Mouse (Mus musculus) midbrain, embryonic 11.5 days (tissue): ENCODE data around the gene Ramp2. TPM values are rescaled to one million over a fixed set of nuclear protein-coding genes. Genes with fewer than 3 reads are reported as not detected.

Experiments
- ATAC-seq: fragments of 200-750 bp; cut with Nextera tagmentation; 2 replicates; pipeline ENCODE4 v1.8.0; 2017; ENCODE audit warnings: moderate TSS enrichment, moderate library complexity; ENCODE audit not compliant: low FRiP score
- DNase-seq: peaks from one replicate; pipeline ENCODE4 v3.0.0; 2015; ENCODE audit warnings: low spot score; ENCODE audit errors: missing footprints
- H3K27ac ChIP-seq: fragments of 300-500 bp; sonication (generic); 2 replicates; pipeline ENCODE4 v1.5.1; 2014; ENCODE audit warnings: low read depth, low read length
- H3K27me3 ChIP-seq: fragments of 300-500 bp; sonication (generic); 2 replicates; pipeline ENCODE4 v1.6.1; 2014; ENCODE audit warnings: mild to moderate bottlenecking, low read length, moderate library complexity, mixed read lengths; ENCODE audit not compliant: control insufficient read depth, insufficient read depth
- H3K36me3 ChIP-seq: fragments of 300-500 bp; sonication (generic); 2 replicates; pipeline ENCODE4 v1.6.1; 2014; ENCODE audit warnings: mild to moderate bottlenecking, low read length, moderate library complexity, mixed read lengths; ENCODE audit not compliant: control insufficient read depth, insufficient read depth
- H3K4me1 ChIP-seq: fragments of 300-500 bp; sonication (generic); 2 replicates; pipeline ENCODE4 v1.6.1; 2014; ENCODE audit warnings: low read length; ENCODE audit not compliant: control insufficient read depth, insufficient read depth
- H3K4me2 ChIP-seq: fragments of 300-500 bp; sonication (generic); 2 replicates; pipeline ENCODE4 v1.6.1; 2014; ENCODE audit warnings: mild to moderate bottlenecking, moderate library complexity
- H3K4me3 ChIP-seq: fragments of 300-500 bp; sonication (generic); 2 replicates; pipeline ENCODE4 v1.5.1; 2014; ENCODE audit warnings: low read depth, low read length
- H3K9ac ChIP-seq: fragments of 300-500 bp; sonication (generic); 2 replicates; pipeline ENCODE4 v1.6.1; 2014; ENCODE audit warnings: low read length
- H3K9me3 ChIP-seq: fragments of 300-500 bp; sonication (generic); 2 replicates; pipeline ENCODE4 v1.6.1; 2016; ENCODE audit warnings: low read length; ENCODE audit not compliant: control insufficient read depth
- WGBS: fragments of 180-500 bp; shearing (Covaris S2); extraction: QIAGEN DNeasy Blood & Tissue Kit; methylation state at CpG from one replicate; pipeline ENCODE4 v1.1.7; 2014; 5-methylcytosine and 5-hydroxymethylcytosine counted together
- polyA plus RNA-seq: library from polyadenylated mRNA; unstranded; fragments of >200 nt; fragmentation: Nextera tagmentation; extraction: Ambion mirVana; gene quantifications from 2 replicates; pipeline ENCODE4 v1.2.1, GENCODE M21; 2014

Ramp2 gene
- polyA plus RNA-seq, 1 experiment from 2014 or later, result 73.4 TPM

DNA sequence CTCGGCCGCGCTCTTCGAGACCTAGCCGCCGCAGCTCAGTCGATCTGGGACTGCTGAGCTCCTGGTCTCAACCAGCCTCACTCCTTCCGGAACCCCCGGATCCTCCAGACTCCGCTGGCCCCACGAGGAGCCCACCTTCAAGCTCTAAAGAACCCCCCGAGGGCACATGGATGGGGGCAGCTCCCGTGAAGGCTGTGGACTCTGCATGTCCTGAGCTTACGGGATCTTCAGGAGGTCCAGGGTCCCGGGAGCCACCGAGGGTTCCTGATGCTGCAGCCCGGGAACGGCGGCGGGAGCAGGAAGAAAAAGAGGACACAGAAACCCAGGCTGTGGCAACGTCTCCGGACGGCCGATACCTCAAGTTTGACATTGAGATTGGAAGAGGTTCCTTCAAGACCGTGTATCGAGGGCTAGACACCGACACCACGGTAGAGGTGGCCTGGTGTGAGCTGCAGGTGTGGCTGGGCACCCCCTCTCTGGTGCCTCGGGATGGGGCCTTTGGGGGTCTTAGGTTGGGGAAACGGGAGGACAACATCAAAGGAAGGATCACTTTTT, 15.1 kb downstream of the Ramp2 start:
- H3K4me2 ChIP-seq, result peak overlapping the region; percentile 98
- peak overlapping the region; percentile 54 for H3K9ac ChIP-seq
- no peaks in the 10 kb centered on the region for H3K36me3 ChIP-seq
- ATAC-seq (no peak; the same call in 1 of the 2 replicates), DNase-seq (peak; percentile 95)
- 0 out of 2 replicates have a peak overlapping the region, but pooled peaks have one; percentile 36 for H3K27ac ChIP-seq
- peak overlapping the region; percentile 46 for H3K4me3 ChIP-seq
- under 1% methylated on average over 30 of the region's 30 CpGs for WGBS
- no peaks in the 10 kb centered on the region for H3K9me3 ChIP-seq
- H3K27me3 ChIP-seq, result peaks cover 44% of the 10 kb centered on the region
- H3K4me1 ChIP-seq, result peaks cover 49% of the 10 kb centered on the region

GRCm38 (mm10) chr11:101262272-101262967, 16.6 kb downstream of the Ramp2 start:
- no peak for ATAC-seq
- Histone ChIP-seq H3K4me2 (peak overlapping the region; percentile 30), H3K4me1 (peaks cover 49% of the 10 kb centered on the region), H3K9me3 (no peaks in the 10 kb centered on the region), H3K27ac (no peak overlapping the region), H3K9ac (0 out of 2 replicates have a peak overlapping the region, but pooled peaks have one; percentile 24), H3K36me3 (no peaks in the 10 kb centered on the region), H3K4me3 (peak overlapping the region; percentile 18), H3K27me3 (peaks cover 44% of the 10 kb centered on the region)
- under 1% methylated on average over 24 of the region's 24 CpGs for WGBS
- DNase-seq, result peak; percentile 89

GRCm38 (mm10) chr11:101263138-101263988, 17.5 kb downstream of the Ramp2 start:
- H3K27me3 ChIP-seq, result peaks cover 44% of the 10 kb centered on the region
- H3K4me3 ChIP-seq, result no peak overlapping the region
- DNase-seq, result peak; percentile 93
- WGBS, result 3% methylated on average over 32 of the region's 32 CpGs
- H3K4me2 ChIP-seq, result peak overlapping the region; percentile 16; the same call in 1 of the 2 replicates
- H3K9me3 ChIP-seq, result no peaks in the 10 kb centered on the region
- no peak for ATAC-seq
- no peak overlapping the region for H3K27ac ChIP-seq
- H3K4me1 ChIP-seq, result peaks cover 49% of the 10 kb centered on the region
- H3K36me3 ChIP-seq, result no peaks in the 10 kb centered on the region
- no peak overlapping the region for H3K9ac ChIP-seq

GRCm38 (mm10) chr11:101263989-101264280, 18.1 kb downstream of the Ramp2 start:
- H3K4me3 ChIP-seq, result no peak overlapping the region
- peaks cover 49% of the 10 kb centered on the region for H3K4me1 ChIP-seq
- DNase-seq (peak; percentile 93), ATAC-seq (no peak)
- no peaks in the 10 kb centered on the region for H3K36me3 ChIP-seq
- WGBS, result 9% methylated on average over 3 of the region's 3 CpGs
- no peak overlapping the region for H3K27ac ChIP-seq
- no peak overlapping the region for H3K4me2 ChIP-seq
- no peaks in the 10 kb centered on the region for H3K9me3 ChIP-seq
- peaks cover 44% of the 10 kb centered on the region for H3K27me3 ChIP-seq
- no peak overlapping the region for H3K9ac ChIP-seq

DNA sequence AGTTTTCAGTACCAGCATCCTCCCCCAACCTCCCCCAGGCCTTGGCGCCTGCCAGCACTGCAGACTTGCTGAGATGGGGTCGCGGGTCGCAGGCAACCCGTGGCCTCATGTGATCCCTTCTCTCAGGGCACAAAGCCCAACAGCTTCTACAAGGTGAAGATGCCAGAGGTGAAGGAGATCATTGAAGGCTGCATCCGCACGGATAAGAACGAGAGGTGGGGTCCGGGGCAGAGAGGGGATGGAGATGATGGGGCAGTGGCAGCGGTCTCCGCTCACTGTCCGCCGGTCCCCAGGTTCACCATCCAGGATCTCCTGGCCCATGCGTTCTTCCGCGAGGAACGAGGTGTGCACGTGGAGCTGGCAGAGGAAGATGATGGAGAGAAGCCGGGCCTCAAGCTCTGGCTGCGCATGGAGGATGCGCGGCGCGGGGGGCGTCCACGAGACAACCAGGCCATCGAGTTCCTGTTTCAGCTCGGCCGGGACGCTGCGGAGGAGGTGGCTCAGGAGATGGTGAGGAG, 19.2 kb downstream of the Ramp2 start:
- peaks cover 42% of the 10 kb centered on the region for H3K4me1 ChIP-seq
- H3K4me3 ChIP-seq, result peak overlapping the region; percentile 32
- peaks cover 44% of the 10 kb centered on the region for H3K27me3 ChIP-seq
- H3K27ac ChIP-seq, result no peak overlapping the region
- peak overlapping the region; percentile 57 for H3K4me2 ChIP-seq
- DNase-seq, result peak; percentile 94
- WGBS, result 1% methylated on average over 31 of the region's 31 CpGs
- H3K36me3 ChIP-seq, result no peaks in the 10 kb centered on the region
- no peaks in the 10 kb centered on the region for H3K9me3 ChIP-seq
- no peak for ATAC-seq
- peak overlapping the region; percentile 51 for H3K9ac ChIP-seq

GRCm38 (mm10) chr11:101265906-101266305, 20.1 kb downstream of the Ramp2 start:
- H3K4me3 ChIP-seq, result no peak overlapping the region
- no peak overlapping the region for H3K9ac ChIP-seq
- H3K9me3 ChIP-seq, result no peaks in the 10 kb centered on the region
- ATAC-seq (no peak), DNase-seq (peak; percentile 87)
- peaks cover 43% of the 10 kb centered on the region for H3K27me3 ChIP-seq
- H3K36me3 ChIP-seq, result no peaks in the 10 kb centered on the region
- H3K4me1 ChIP-seq, result peaks cover 33% of the 10 kb centered on the region
- H3K4me2 ChIP-seq, result no peak overlapping the region
- H3K27ac ChIP-seq, result no peak overlapping the region
- 11% methylated on average over 6 of the region's 6 CpGs for WGBS

- Histone ChIP-seq H3K4me1 (peaks cover 7% of the 10 kb centered on the region), H3K36me3 (no peaks in the 10 kb centered on the region), H3K9ac (no peak overlapping the region), H3K9me3 (no peaks in the 10 kb centered on the region), H3K27me3 (peaks cover 8% of the 10 kb centered on the region), H3K4me2 (no peak overlapping the region), H3K27ac (no peak overlapping the region), H3K4me3 (no peak overlapping the region)
- WGBS, result 39% methylated on average over 10 of the region's 10 CpGs
- ATAC-seq, result no peak
- peak; percentile 93 for DNase-seq
Observed at GRCm38 (mm10) chr11:101269577-101270116, 23.8 kb downstream of the Ramp2 start.

DNA sequence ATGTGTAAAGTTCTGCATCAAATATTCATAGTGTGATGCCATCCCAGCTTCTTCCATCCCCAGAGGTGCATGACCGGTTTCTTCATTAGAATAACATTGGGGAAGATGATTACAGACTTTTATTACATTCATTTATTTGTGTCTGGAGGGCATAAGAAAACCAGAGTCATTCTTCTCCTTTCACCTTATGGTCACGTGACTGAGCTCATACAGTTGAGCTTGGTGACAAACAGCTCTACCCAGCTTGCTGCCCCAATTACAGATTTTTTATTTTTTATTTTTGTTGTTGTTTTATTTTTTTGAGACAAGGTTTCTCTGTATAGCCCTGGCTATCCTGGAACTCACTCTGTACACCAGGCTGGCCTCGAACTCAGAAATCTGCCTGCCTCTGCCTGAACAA, 26.6 kb downstream of the Ramp2 start:
- no peak overlapping the region for H3K27ac ChIP-seq
- WGBS, result 89% methylated on average over 3 of the region's 3 CpGs
- ATAC-seq, result no peak
- H3K27me3 ChIP-seq, result no peaks in the 10 kb centered on the region
- H3K9me3 ChIP-seq, result no peaks in the 10 kb centered on the region
- no peak overlapping the region for H3K4me3 ChIP-seq
- H3K9ac ChIP-seq, result no peak overlapping the region
- no peak for DNase-seq
- no peaks in the 10 kb centered on the region for H3K36me3 ChIP-seq
- H3K4me2 ChIP-seq, result no peak overlapping the region
- peaks cover 4% of the 10 kb centered on the region; the same call in 1 of the 2 replicates for H3K4me1 ChIP-seq
